Mouse (Mus musculus): ENCODE measurements around the gene Adamts12. TPM values are rescaled to one million over a fixed set of nuclear protein-coding genes. Genes with fewer than 3 reads are reported as not detected.

The Adamts12 gene
- polyA plus RNA-seq, 1 experiment from 2014 or later, result 0.20 TPM

GRCm38 (mm10) chr15:11042828-11043227 is 21.8 kb upstream of the Adamts12 start:
- TF ChIP-seq CTCF (IDR thresholded peaks at IDR 0.05; ENCODE audit: low read depth) (no peak), EP300 (IDR thresholded peaks at IDR 0.05; ENCODE audit: low read depth) (no peak)
- H3K27ac ChIP-seq (ENCODE audit: low read depth), result no peak overlapping the region
- no peak overlapping the region for H3K4me2 ChIP-seq (ENCODE audit: low read depth, low read length)
- no peak overlapping the region for H3K4me3 ChIP-seq (ENCODE audit: low read depth, low read length)
- no peaks in the 10 kb centered on the region for H3K9me3 ChIP-seq (ENCODE audit: low read length)
- H3K4me1 ChIP-seq (ENCODE audit: insufficient read depth), result no peaks in the 10 kb centered on the region
- ATAC-seq (no peak), DNase-seq (no peak)
- H3K36me3 ChIP-seq (replicated peaks; ENCODE audit: insufficient read depth, low read length), result no peaks in the 10 kb centered on the region
- H3K27me3 ChIP-seq (ENCODE audit: insufficient read depth, low read length), result peaks cover 6% of the 10 kb centered on the region
- 52% methylated on average over 5 of the region's 5 CpGs for WGBS (ENCODE audit: insufficient replicate concordance)
- H3K9ac ChIP-seq (replicated peaks), result no peak overlapping the region

GRCm38 (mm10) chr15:11053678-11054439 is 10.7 kb upstream of the Adamts12 start:
- H3K4me2 ChIP-seq (ENCODE audit: low read depth, low read length), result no peak overlapping the region
- no peaks in the 10 kb centered on the region for H3K9me3 ChIP-seq (ENCODE audit: low read length)
- no peak overlapping the region for H3K4me3 ChIP-seq (ENCODE audit: low read depth, low read length)
- no peak overlapping the region for H3K9ac ChIP-seq (replicated peaks)
- H3K27ac ChIP-seq (ENCODE audit: low read depth), result no peak overlapping the region
- H3K36me3 ChIP-seq (replicated peaks; ENCODE audit: insufficient read depth, low read length), result no peaks in the 10 kb centered on the region
- TF ChIP-seq EP300 (IDR thresholded peaks at IDR 0.05; ENCODE audit: low read depth) (no peak), CTCF (IDR thresholded peaks at IDR 0.05; ENCODE audit: low read depth) (no peak)
- no peaks in the 10 kb centered on the region for H3K27me3 ChIP-seq (ENCODE audit: insufficient read depth, low read length)
- ATAC-seq, result no peak
- DNase-seq, result no peak
- no peaks in the 10 kb centered on the region for H3K4me1 ChIP-seq (ENCODE audit: insufficient read depth)
- 59% methylated on average over 10 of the region's 10 CpGs for WGBS (ENCODE audit: insufficient replicate concordance)

GRCm38 (mm10) chr15:11054440-11055080 is 10.0 kb upstream of the Adamts12 start:
- DNase-seq, result no peak
- Histone ChIP-seq H3K9ac (replicated peaks) (no peak overlapping the region), H3K9me3 (ENCODE audit: low read length) (no peaks in the 10 kb centered on the region), H3K4me1 (ENCODE audit: insufficient read depth) (no peaks in the 10 kb centered on the region), H3K27ac (ENCODE audit: low read depth) (no peak overlapping the region), H3K27me3 (ENCODE audit: insufficient read depth, low read length) (no peaks in the 10 kb centered on the region), H3K4me3 (ENCODE audit: low read depth, low read length) (no peak overlapping the region), H3K36me3 (replicated peaks; ENCODE audit: insufficient read depth, low read length) (no peaks in the 10 kb centered on the region), H3K4me2 (ENCODE audit: low read depth, low read length) (no peak overlapping the region)
- no peak for TF ChIP-seq CTCF (IDR thresholded peaks at IDR 0.05; ENCODE audit: low read depth)
- TF ChIP-seq EP300 (IDR thresholded peaks at IDR 0.05; ENCODE audit: low read depth), result no peak
- WGBS (ENCODE audit: insufficient replicate concordance), result 57% methylated on average over 7 of the region's 7 CpGs
- no peak for ATAC-seq

- no peaks in the 10 kb centered on the region for H3K9me3 ChIP-seq (ENCODE audit: low read length)
- peaks cover 4% of the 10 kb centered on the region; the same call in 1 of the 2 replicates for H3K4me1 ChIP-seq (ENCODE audit: insufficient read depth)
- TF ChIP-seq EP300 (IDR thresholded peaks at IDR 0.05; ENCODE audit: low read depth), result no peak
- no peak for TF ChIP-seq CTCF (IDR thresholded peaks at IDR 0.05; ENCODE audit: low read depth)
- no peak overlapping the region for H3K4me3 ChIP-seq (ENCODE audit: low read depth, low read length)
- 66% methylated on average over 1 of the region's 1 CpGs for WGBS (ENCODE audit: insufficient replicate concordance)
- H3K36me3 ChIP-seq (replicated peaks; ENCODE audit: insufficient read depth, low read length), result no peaks in the 10 kb centered on the region
- H3K27ac ChIP-seq (ENCODE audit: low read depth), result no peak overlapping the region
- H3K27me3 ChIP-seq (ENCODE audit: insufficient read depth, low read length), result no peaks in the 10 kb centered on the region
- DNase-seq (no peak), ATAC-seq (no peak)
- H3K4me2 ChIP-seq (ENCODE audit: low read depth, low read length), result no peak overlapping the region
- H3K9ac ChIP-seq (replicated peaks), result no peak overlapping the region
Measured at GRCm38 (mm10) chr15:11062903-11063302, 1.7 kb upstream of the Adamts12 start.

- DNase-seq, result no peak
- peak; percentile 44 for ATAC-seq
- Histone ChIP-seq H3K36me3 (replicated peaks; ENCODE audit: insufficient read depth, low read length) (no peaks in the 10 kb centered on the region), H3K4me1 (ENCODE audit: insufficient read depth) (peaks cover 4% of the 10 kb centered on the region; the same call in 1 of the 2 replicates), H3K4me2 (ENCODE audit: low read depth, low read length) (no peak overlapping the region), H3K9ac (replicated peaks) (no peak overlapping the region), H3K27ac (ENCODE audit: low read depth) (peak overlapping the region; percentile 22; the same call in 1 of the 2 replicates), H3K9me3 (ENCODE audit: low read length) (no peaks in the 10 kb centered on the region), H3K27me3 (ENCODE audit: insufficient read depth, low read length) (no peaks in the 10 kb centered on the region), H3K4me3 (ENCODE audit: low read depth, low read length) (no peak overlapping the region)
- TF ChIP-seq CTCF (IDR thresholded peaks at IDR 0.05; ENCODE audit: low read depth), result no peak
- TF ChIP-seq EP300 (IDR thresholded peaks at IDR 0.05; ENCODE audit: low read depth), result no peak
- 34% methylated on average over 2 of the region's 2 CpGs for WGBS (ENCODE audit: insufficient replicate concordance)
Measured at GRCm38 (mm10) chr15:11064160-11064557, 431 bp upstream of the Adamts12 start.

GRCm38 (mm10) chr15:11065528-11066171 is 1.1 kb downstream of the Adamts12 start:
- H3K4me3 ChIP-seq (ENCODE audit: low read depth, low read length), result peak overlapping the region; percentile 27
- DNase-seq (no peak), ATAC-seq (no peak)
- no peaks in the 10 kb centered on the region for H3K36me3 ChIP-seq (replicated peaks; ENCODE audit: insufficient read depth, low read length)
- 15% methylated on average over 9 of the region's 9 CpGs for WGBS (ENCODE audit: insufficient replicate concordance)
- H3K9me3 ChIP-seq (ENCODE audit: low read length), result no peaks in the 10 kb centered on the region
- 0 out of 2 replicates have a peak overlapping the region, but pooled peaks have one; percentile 22 for H3K27ac ChIP-seq (ENCODE audit: low read depth)
- TF ChIP-seq EP300 (IDR thresholded peaks at IDR 0.05; ENCODE audit: low read depth) (no peak), CTCF (IDR thresholded peaks at IDR 0.05; ENCODE audit: low read depth) (no peak)
- peak overlapping the region; percentile 67 for H3K4me2 ChIP-seq (ENCODE audit: low read depth, low read length)
- peaks cover 4% of the 10 kb centered on the region; the same call in 1 of the 2 replicates for H3K4me1 ChIP-seq (ENCODE audit: insufficient read depth)
- H3K9ac ChIP-seq (replicated peaks), result no peak overlapping the region
- no peaks in the 10 kb centered on the region for H3K27me3 ChIP-seq (ENCODE audit: insufficient read depth, low read length)

Measured in liver, postnatal 0 days (tissue).